Mouse (Mus musculus): ENCODE measurements around the gene Tmem130.

DNA sequence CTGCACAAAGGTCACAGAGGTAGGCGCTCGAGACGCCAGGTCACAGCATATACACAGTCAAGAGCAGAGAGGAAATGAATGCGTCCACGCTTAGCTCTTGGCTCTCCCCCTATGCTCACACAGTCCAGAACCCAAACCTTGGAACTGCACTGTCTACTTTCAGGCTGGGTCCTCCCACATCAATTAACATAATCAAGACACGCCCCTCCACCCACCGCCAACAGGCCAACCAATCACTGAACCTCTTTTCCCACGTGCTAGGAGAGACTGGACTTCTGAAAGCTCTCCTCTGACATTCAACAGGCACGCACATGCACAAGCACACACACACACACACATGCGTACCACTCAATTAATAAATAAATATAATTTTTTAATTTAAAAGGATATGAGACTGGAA, 48.2 kb downstream of the Tmem130 start:
- no peak for TF ChIP-seq CTCF (IDR thresholded peaks at IDR 0.05; ENCODE audit: borderline replicate concordance, insufficient read depth, low read depth, low read length)
- TF ChIP-seq POLR2A (IDR thresholded peaks at IDR 0.05; ENCODE audit: borderline replicate concordance, insufficient read depth, low read length) = no peak
